Mouse (Mus musculus): Measurements from ENCODE around the gene Ppp3ca.

The Ppp3ca gene

DNA sequence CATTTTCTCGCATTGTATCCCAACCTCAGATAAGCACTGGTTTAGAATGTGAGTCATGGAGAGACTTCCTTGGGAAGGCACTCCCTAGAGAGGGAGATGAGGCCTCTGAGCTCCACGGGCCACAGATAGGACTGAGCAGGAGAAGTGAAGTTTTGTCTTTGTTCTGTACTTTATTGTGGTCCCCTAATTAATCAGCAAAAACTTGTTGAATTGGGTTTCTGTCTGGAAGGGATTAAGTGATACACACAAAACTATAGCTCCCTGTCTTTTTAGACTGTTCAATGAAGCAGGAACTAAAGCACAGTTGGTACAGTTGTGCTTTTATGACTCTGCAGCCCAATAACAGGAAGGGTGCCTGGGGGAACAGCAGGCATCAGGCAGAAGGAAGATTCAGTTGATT lies 95.6 kb downstream of the Ppp3ca start:
- DNase-seq (ENCODE audit: low spot score): no peak

DNA sequence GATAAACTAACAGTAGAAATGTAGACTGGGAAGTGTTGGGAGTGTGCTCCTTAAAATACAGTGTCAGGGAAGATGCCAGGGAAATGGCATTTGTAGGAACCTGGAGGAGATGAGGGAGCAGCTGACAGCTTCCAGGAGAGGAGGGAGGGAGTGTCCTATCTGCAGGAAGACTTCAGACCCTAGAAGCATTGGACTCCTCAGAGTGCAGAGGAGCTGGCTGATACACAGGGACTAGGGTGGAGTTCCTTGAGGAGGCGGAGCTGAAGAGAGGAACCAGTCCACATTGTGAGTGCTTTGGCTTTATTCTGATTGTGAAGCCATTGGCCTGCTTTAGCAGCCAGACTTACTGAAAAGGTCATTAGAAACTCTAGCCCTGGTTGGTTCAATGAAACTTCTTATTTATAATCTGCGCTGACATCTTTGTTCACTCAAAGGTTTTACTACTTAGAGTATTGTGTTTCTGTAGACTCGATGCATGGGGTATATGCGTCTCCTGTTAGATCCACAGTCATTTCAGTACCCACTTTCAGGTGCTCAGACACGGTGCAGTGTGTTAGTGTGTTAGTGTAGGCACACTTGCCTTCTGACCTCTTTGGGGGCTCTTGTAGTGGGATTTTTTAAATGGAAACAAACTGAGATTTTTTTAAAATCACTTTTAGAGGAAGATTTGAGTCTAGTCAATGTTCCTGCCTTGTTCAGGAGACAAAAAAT lies 99.0 kb downstream of the Ppp3ca start:
- DNase-seq (ENCODE audit: low spot score): no peak

DNA sequence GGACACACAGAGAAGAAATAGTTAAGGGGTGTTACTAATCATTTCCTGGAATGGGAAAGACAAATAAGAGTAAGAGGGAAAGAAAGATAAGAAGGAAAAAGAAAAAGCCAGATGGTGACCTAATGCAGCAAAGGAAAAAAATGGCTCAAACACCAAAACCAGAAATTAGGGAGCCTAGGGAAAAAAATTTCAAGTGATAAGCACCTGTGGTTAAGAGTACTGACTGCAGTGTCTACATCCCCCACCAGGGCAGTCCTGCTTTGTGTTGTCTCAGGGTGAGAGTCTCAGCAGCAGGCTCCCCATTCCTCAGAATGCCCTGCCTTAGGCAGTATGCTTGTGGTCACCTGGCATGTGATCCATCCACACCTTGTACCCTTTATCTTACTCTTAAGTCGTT lies 99.6 kb downstream of the Ppp3ca start:
- DNase-seq (ENCODE audit: low spot score): no peak

DNA sequence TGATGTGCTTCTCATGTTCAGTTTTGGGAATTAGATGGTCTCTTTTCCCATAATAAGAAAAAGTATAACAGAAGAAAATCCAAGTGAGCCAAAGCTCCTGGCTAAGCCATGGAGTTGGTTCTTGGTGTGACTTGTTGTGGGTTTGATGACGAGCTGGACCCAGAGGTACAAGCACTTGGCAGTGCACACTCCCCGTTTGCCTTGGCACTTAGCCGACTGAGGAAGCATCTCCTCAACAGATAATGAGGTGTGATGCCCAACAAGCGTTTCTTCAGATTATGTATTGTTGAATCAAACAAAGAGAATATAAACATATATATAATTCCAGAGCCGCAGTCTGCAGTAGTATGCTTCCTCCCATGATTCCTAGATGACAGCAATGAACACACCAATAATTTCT lies 101.8 kb downstream of the Ppp3ca start:
- DNase-seq (ENCODE audit: low spot score): no peak

GRCm38 (mm10) chr3:136773217-136773616 lies 103.3 kb downstream of the Ppp3ca start:
- no peak for DNase-seq (ENCODE audit: low spot score)

DNA sequence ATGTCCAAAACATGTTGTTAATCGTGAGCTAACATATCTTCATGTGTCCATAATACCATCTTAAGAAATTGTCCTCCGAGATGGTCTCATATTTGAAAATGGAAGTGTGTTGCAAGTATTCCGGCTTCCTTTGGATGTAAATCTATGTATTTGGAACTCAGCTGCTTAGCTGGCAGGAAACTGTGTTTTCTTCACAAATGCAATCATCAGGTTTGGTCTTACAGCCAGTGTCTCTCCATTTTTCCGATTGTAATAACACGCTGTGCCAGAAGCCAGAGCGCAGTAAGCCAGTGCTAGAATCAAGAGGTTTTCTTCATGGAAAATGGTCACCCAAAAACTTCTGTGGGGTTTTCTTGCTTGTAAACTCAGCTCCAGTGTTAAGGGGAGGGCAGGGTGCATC lies 104.3 kb downstream of the Ppp3ca start:
- DNase-seq (ENCODE audit: low spot score): no peak

GRCm38 (mm10) chr3:136776525-136776924 lies 106.6 kb downstream of the Ppp3ca start:
- DNase-seq (ENCODE audit: low spot score): no peak

- no peak for DNase-seq (ENCODE audit: low spot score)
These were observed 107.5 kb downstream of the Ppp3ca start for GRCm38 (mm10) chr3:136777380-136777779.

- no peak for DNase-seq (ENCODE audit: low spot score)
These were observed 107.9 kb downstream of the Ppp3ca start for GRCm38 (mm10) chr3:136777787-136778216.

- no peak for DNase-seq (ENCODE audit: low spot score)
These were observed 110.4 kb downstream of the Ppp3ca start for GRCm38 (mm10) chr3:136780321-136780720.

DNA sequence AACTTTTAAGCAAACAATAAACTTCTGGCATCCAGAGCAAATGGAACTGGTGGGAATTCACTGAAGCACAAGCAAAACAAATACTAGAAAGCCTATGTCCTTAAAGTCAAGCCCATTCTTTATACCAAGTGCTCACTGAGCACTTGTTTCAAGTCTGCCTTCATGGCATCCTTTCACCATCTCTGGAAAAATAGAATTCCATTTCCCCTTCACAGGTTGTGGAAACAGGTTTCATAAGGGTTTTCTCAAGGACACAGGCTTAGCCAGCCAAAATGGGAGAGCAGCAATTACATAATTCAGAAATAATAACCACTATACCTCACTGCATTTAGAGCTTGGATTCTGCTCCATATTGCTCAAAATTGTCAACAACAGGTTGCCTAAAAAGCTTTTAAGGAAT lies 112.1 kb downstream of the Ppp3ca start:
- DNase-seq (ENCODE audit: low spot score): no peak

GRCm38 (mm10) chr3:136785686-136786085 lies 115.8 kb downstream of the Ppp3ca start:
- DNase-seq (ENCODE audit: low spot score): no peak

- peak; percentile 26 for DNase-seq (ENCODE audit: low spot score)
These were observed 120.4 kb downstream of the Ppp3ca start for GRCm38 (mm10) chr3:136790261-136790871.

DNA sequence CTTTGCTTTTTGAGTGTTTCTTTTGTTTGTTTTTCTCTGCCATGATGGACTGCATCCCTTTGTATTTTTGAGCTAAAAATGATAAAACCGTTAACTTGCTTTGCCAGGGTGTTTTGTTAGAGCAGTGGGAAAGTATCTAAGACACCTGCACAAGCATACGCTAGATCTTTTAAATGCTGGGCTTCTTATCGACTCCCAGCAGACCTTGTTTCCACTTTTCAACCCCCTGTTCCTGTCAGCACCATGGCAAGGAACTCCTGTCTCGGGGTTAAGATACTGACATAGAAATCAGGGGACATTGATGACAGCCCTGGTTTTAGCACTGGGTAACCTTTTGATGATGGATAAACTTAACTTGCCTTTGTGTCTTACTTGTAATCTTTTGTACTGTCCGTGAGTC lies 121.5 kb downstream of the Ppp3ca start:
- DNase-seq (ENCODE audit: low spot score): peak; percentile 34

- DNase-seq (ENCODE audit: low spot score): no peak
These were observed 122.0 kb downstream of the Ppp3ca start for GRCm38 (mm10) chr3:136791946-136792345.

DNA sequence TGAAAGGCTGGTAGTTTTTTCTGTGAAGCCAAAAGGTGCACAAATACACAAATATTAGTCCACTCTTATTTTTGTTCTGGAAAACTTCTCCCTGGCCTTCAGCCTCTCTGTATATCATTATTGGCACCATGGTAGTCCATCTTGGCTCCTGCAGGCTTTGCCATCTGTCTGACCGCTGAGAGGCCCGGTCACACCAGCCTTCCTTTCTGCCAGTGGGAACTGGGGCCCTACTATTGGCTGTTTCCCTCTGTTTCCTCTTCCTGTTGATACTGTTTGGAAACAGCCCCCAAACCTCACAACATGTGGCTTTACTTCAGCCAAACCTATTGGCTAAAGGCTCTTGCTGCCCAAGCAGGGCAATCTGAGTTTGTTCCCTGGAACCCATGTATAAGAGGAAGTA lies 123.5 kb downstream of the Ppp3ca start:
- DNase-seq (ENCODE audit: low spot score): no peak

DNA sequence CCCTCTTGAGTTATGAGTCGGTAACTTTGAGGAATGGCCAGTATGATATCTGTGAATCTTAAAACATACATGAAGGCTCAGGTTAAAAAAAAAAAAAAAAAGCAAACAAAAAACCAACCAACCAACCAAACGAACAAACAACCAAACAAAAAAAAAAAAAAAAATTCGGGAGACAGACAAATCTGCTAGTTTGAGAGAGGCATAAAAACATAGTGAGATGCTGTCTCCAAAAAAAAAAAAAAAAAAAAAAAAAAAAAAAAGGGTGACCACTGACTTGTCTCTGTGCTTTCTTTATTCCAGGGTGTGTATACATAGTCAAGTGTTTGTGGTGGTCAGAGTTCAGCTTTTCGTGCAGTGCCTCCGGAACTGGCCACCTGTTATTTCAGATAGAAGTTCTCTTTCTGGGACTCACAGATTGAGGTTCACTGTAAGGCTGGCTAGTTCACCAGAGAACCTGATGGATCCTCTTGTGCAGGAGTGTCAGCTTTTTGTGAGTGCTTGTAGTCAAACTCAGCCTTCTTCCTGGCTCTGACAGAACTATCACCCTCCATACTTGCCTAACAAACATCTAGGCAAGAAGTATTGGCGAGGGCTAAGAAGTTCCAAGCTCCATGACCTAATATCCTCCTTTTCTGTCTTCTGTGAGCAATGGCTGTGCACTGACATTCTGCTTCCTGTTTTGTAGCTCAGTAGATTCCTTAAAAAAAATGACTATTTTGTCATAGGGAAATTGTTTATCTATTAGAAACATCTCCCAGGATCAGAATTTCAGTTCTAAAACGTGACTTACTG lies 124.7 kb downstream of the Ppp3ca start:
- no peak for DNase-seq (ENCODE audit: low spot score)

DNA sequence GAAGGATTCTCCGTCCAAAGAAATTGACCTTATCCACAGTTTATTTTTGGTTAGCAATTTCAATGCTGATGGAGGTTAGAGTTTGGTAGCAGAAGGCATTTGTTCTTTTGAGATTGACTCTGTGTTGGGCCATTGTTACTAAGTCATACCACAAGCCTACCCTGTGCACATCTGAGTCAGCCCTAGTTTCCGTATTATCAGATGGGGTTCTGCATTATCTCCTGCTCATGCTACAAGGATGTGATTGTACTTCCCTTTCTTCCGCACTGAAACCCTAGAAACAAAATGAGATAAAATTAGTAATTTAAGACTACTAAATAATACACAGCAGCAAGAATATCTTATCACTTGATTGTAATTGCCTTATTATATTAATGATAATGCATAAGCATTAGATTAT lies 129.0 kb downstream of the Ppp3ca start:
- no peak for DNase-seq (ENCODE audit: low spot score)

- no peak for DNase-seq (ENCODE audit: low spot score)
These were observed 132.7 kb downstream of the Ppp3ca start for GRCm38 (mm10) chr3:136802595-136802994.

- no peak for DNase-seq (ENCODE audit: low spot score)
These were observed 136.0 kb downstream of the Ppp3ca start for GRCm38 (mm10) chr3:136805897-136806296.

DNA sequence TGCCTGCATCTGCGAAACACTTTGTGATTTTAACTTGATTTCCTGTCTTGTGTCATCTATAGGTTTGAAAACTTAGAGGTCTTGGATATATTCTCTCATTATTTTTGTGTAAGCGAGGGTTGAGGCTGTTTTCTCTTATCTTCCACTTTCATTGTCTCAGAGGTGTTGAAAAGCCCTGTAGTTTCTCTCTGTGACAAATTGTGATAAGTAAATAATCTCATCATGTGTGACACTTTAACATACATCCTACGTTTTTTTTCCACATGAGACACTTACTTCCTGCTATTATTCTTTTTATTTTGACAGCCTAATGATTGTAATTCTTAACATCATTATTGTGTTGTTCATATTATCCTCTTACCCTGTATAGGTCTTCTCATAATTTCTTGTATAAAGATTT lies 140.3 kb downstream of the Ppp3ca start:
- no peak for DNase-seq (ENCODE audit: low spot score)

DNA sequence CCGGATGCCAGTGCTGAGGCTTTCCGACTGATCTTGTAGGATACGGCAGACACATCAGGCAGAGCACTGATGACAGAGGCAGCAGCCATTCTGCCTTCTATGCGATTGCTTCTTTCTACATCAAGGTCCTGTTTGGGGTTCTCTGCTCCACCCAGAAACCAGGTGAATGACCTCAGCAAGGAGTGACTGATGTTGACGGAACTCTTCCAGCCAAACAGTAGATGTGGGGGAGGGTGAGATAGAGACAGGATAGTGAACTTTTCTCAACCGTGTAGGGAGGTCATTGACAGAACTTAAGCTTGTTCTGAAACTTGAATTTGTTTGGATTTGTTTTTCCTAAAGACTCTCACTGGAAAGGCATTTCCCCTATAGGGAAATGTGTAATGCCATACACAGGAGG lies 142.2 kb downstream of the Ppp3ca start:
- DNase-seq (ENCODE audit: low spot score): no peak

- no peak for DNase-seq (ENCODE audit: low spot score)
These were observed 142.9 kb downstream of the Ppp3ca start for GRCm38 (mm10) chr3:136812791-136813190.

Data from c-Kit-positive CD71-positive TER-119-positive erythroid progenitor cells, embryonic 14.5 days (primary cell).